Mouse (Mus musculus) embryonic facial prominence, embryonic 11.5 days (tissue): ENCODE results near the gene Ucn3. TPM values are rescaled to one million over a fixed set of nuclear protein-coding genes. Genes with fewer than 3 reads are reported as not detected.

Experiments used
- ATAC-seq: fragments of 200-750 bp; cut with Nextera tagmentation; replicated peaks from 2 replicates; pipeline ENCODE4 v1.8.0; 2017; ENCODE audit warnings: low read depth; ENCODE audit not compliant: insufficient number of reproducible peaks, low FRiP score, low TSS enrichment
- DNase-seq: peaks from one replicate; pipeline ENCODE4 v3.0.0-alpha.2; 2015; ENCODE audit warnings: low spot score
- H3K27ac ChIP-seq: fragments of 300-500 bp; sonication (generic); replicated peaks from 2 replicates; pipeline ENCODE4 v1.5.1; 2014; ENCODE audit warnings: mild to moderate bottlenecking, low read depth, low read length, control low read depth
- H3K27me3 ChIP-seq: fragments of 300-500 bp; sonication (generic); 2 replicates; pipeline ENCODE4 v1.6.1; 2014; ENCODE audit warnings: mild to moderate bottlenecking, low read length, moderate library complexity, mixed read lengths; ENCODE audit not compliant: control insufficient read depth, insufficient read depth
- H3K36me3 ChIP-seq: fragments of 300-500 bp; sonication (generic); replicated peaks from 2 replicates; pipeline ENCODE4 v1.6.1; 2014; ENCODE audit warnings: low read depth, mild to moderate bottlenecking, low read length, moderate library complexity, mixed read lengths; ENCODE audit not compliant: control insufficient read depth, insufficient read depth
- H3K4me1 ChIP-seq: fragments of 300-500 bp; sonication (generic); 2 replicates; pipeline ENCODE4 v1.6.1; 2014; ENCODE audit warnings: low read length, mixed read lengths; ENCODE audit not compliant: control insufficient read depth, insufficient read depth
- H3K4me2 ChIP-seq: fragments of 300-500 bp; sonication (generic); 2 replicates; pipeline ENCODE4 v1.6.1; 2014; ENCODE audit warnings: low read depth, mild to moderate bottlenecking, control low read depth, low read length, moderate library complexity
- H3K4me3 ChIP-seq: fragments of 300-500 bp; sonication (generic); 2 replicates; pipeline ENCODE4 v1.5.1; 2014; ENCODE audit warnings: low read depth, low read length, control low read depth
- H3K9ac ChIP-seq: fragments of 300-500 bp; sonication (generic); replicated peaks from 2 replicates; pipeline ENCODE4 v1.6.1; 2014; ENCODE audit warnings: mild to moderate bottlenecking, control low read depth, low read length
- H3K9me3 ChIP-seq: fragments of 300-500 bp; sonication (generic); replicated peaks from 2 replicates; pipeline ENCODE4 v1.6.1; 2016; ENCODE audit warnings: mild to moderate bottlenecking, low read length, inconsistent platforms, mixed read lengths; ENCODE audit not compliant: control insufficient read depth
- WGBS: fragments of 180-500 bp; shearing (Covaris S2); extraction: QIAGEN DNeasy Blood & Tissue Kit; methylation state at CpG from one replicate; pipeline ENCODE4 v1.1.7; 2014; 5-methylcytosine and 5-hydroxymethylcytosine counted together
- polyA plus RNA-seq: library from polyadenylated mRNA; unstranded; fragments of >200 nt; fragmentation: Nextera tagmentation; extraction: Ambion mirVana; gene quantifications from 2 replicates; pipeline ENCODE4 v1.2.1, GENCODE M21; 2014

Gene Ucn3
- polyA plus RNA-seq = not detected in 2 replicates

GRCm38 (mm10) chr13:3945249-3945648, at the start of gene Ucn3:
TSS of gene Ucn3 (minus strand) at chr13:3945349.
- WGBS = 63% methylated on average over 2 of the region's 2 CpGs
- no peak within 1 kb of the TSS for H3K4me2 ChIP-seq
- no peak for ATAC-seq

GRCm38 (mm10) chr13:3992081-3992480, 46.9 kb upstream of the Ucn3 start:
- H3K4me2 ChIP-seq = no peak overlapping the region
- H3K4me3 ChIP-seq = no peak overlapping the region
- ATAC-seq = no peak
- H3K4me1 ChIP-seq = no peaks in the 10 kb centered on the region
- no peak overlapping the region for H3K9ac ChIP-seq
- no peaks in the 10 kb centered on the region for H3K9me3 ChIP-seq
- no peaks in the 10 kb centered on the region for H3K27me3 ChIP-seq
- H3K36me3 ChIP-seq = no peaks in the 10 kb centered on the region
- no peak for DNase-seq
- H3K27ac ChIP-seq = no peak overlapping the region

More at GRCm38 (mm10) chr13:3945249-3945648, at the start of gene Ucn3:
- Histone ChIP-seq H3K36me3 (no peaks in the 10 kb centered on the region), H3K4me3 (no peak within 1 kb of the TSS), H3K9me3 (no peaks in the 10 kb centered on the region), H3K27me3 (no peaks in the 10 kb centered on the region), H3K27ac (no peak within 1 kb of the TSS), H3K9ac (no peak within 1 kb of the TSS), H3K4me1 (no peaks in the 10 kb centered on the region)
- no peak for DNase-seq

GRCm38 (mm10) chr13:3968849-3969248, 23.7 kb upstream of the Ucn3 start:
- no peaks in the 10 kb centered on the region for H3K36me3 ChIP-seq
- ATAC-seq (no peak), DNase-seq (no peak)
- H3K9ac ChIP-seq = no peak overlapping the region
- no peak overlapping the region for H3K4me3 ChIP-seq
- no peaks in the 10 kb centered on the region for H3K9me3 ChIP-seq
- no peaks in the 10 kb centered on the region for H3K4me1 ChIP-seq
- H3K27me3 ChIP-seq = no peaks in the 10 kb centered on the region
- 88% methylated on average over 4 of the region's 4 CpGs for WGBS
- H3K4me2 ChIP-seq = no peak overlapping the region
- H3K27ac ChIP-seq = no peak overlapping the region

GRCm38 (mm10) chr13:3951198-3951914, 6.2 kb upstream of the Ucn3 start:
- WGBS = 80% methylated on average over 6 of the region's 6 CpGs

GRCm38 (mm10) chr13:3949477-3949876, 4.3 kb upstream of the Ucn3 start:
- H3K27me3 ChIP-seq = no peaks in the 10 kb centered on the region
- no peak overlapping the region for H3K27ac ChIP-seq
- ATAC-seq (no peak), DNase-seq (no peak)
- H3K4me2 ChIP-seq = no peak overlapping the region
- H3K36me3 ChIP-seq = no peaks in the 10 kb centered on the region
- H3K4me1 ChIP-seq = no peaks in the 10 kb centered on the region
- no peak overlapping the region for H3K9ac ChIP-seq
- 89% methylated on average over 4 of the region's 4 CpGs for WGBS
- no peaks in the 10 kb centered on the region for H3K9me3 ChIP-seq
- no peak overlapping the region for H3K4me3 ChIP-seq

More at GRCm38 (mm10) chr13:3951198-3951914, 6.2 kb upstream of the Ucn3 start:
- no peak overlapping the region for H3K27ac ChIP-seq
- no peak for DNase-seq
- H3K4me2 ChIP-seq = no peak overlapping the region
- ATAC-seq = no peak
- H3K27me3 ChIP-seq = no peaks in the 10 kb centered on the region
- no peaks in the 10 kb centered on the region for H3K9me3 ChIP-seq
- H3K4me3 ChIP-seq = no peak overlapping the region
- H3K9ac ChIP-seq = no peak overlapping the region
- no peaks in the 10 kb centered on the region for H3K36me3 ChIP-seq
- H3K4me1 ChIP-seq = no peaks in the 10 kb centered on the region

GRCm38 (mm10) chr13:3947267-3947666, 2.1 kb upstream of the Ucn3 start:
- no peaks in the 10 kb centered on the region for H3K27me3 ChIP-seq
- H3K9me3 ChIP-seq = no peaks in the 10 kb centered on the region
- WGBS = 84% methylated on average over 4 of the region's 4 CpGs
- no peak overlapping the region for H3K4me2 ChIP-seq
- H3K36me3 ChIP-seq = no peaks in the 10 kb centered on the region
- no peak overlapping the region for H3K27ac ChIP-seq
- ATAC-seq (no peak), DNase-seq (no peak)
- H3K4me3 ChIP-seq = no peak overlapping the region
- H3K9ac ChIP-seq = no peak overlapping the region
- no peaks in the 10 kb centered on the region for H3K4me1 ChIP-seq

GRCm38 (mm10) chr13:3944699-3945098, 450 bp downstream of the Ucn3 start:
- WGBS = 78% methylated on average over 7 of the region's 7 CpGs
- Histone ChIP-seq H3K9ac (no peak overlapping the region), H3K4me1 (no peaks in the 10 kb centered on the region), H3K4me3 (no peak overlapping the region), H3K36me3 (no peaks in the 10 kb centered on the region), H3K9me3 (no peaks in the 10 kb centered on the region), H3K27me3 (no peaks in the 10 kb centered on the region), H3K27ac (no peak overlapping the region), H3K4me2 (no peak overlapping the region)
- ATAC-seq = no peak
- DNase-seq = no peak

GRCm38 (mm10) chr13:3926046-3926445, 19.1 kb downstream of the Ucn3 start:
- Histone ChIP-seq H3K4me3 (no peak overlapping the region), H3K4me1 (no peaks in the 10 kb centered on the region), H3K27me3 (no peaks in the 10 kb centered on the region), H3K4me2 (no peak overlapping the region), H3K9ac (no peak overlapping the region), H3K36me3 (no peaks in the 10 kb centered on the region), H3K27ac (no peak overlapping the region), H3K9me3 (no peaks in the 10 kb centered on the region)
- DNase-seq (no peak), ATAC-seq (no peak)
- 87% methylated on average over 4 of the region's 6 CpGs for WGBS
